Mouse (Mus musculus): ENCODE data around the gene Dnaic1. TPM values are rescaled to one million over a fixed set of nuclear protein-coding genes. Genes with fewer than 3 reads are reported as not detected.

Gene Dnaic1
- polyA plus RNA-seq, 1 experiment from 2014 or later = 1.6 TPM

DNA sequence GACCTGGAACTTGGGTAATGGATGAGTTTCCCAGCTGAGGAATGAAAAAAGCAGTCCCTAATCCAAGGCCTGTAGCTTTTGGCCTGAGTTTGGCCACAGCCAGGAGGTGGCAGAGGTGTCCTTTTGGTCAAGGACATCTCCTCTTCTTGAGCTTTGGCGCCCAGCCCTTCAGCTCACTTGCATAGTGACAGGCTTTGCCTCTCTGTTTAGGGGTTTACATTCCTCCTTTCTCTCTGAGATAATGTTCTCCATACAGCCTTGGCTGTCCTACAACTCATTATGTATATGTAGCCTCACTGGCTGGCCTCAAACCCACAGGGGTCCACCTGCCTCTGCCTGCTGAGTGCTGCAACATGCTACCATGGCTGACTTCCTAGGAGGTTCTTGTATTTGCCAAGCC, 22.5 kb upstream of the Dnaic1 start:
- WGBS = 79% methylated on average over 1 of the region's 1 CpGs
- no peak for DNase-seq (ENCODE audit: low spot score)
- no peak overlapping the region for H3K4me3 ChIP-seq

DNA sequence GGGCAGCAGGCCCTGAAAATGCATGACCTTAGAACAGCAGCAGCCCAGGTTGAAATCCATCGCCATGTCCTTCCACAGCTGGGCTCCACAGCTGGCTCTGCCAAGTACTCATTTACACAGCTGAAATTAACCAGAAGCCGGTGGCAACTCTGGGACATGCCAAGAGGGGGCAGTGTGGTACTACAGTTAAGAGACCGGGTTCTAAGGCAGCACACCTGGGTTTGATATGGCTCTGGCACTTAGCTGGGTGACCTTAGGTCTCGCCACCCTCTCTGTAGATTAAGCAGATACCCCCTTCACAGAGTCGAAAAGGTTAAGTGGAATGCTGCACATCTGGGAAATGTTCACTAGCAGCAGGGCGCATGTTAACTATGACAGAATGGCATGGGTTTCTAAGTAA, 17.0 kb upstream of the Dnaic1 start:
- H3K4me1 ChIP-seq = peaks cover 24% of the 10 kb centered on the region
- no peak overlapping the region for H3K27ac ChIP-seq (replicated peaks)
- H3K9me3 ChIP-seq (replicated peaks) = no peaks in the 10 kb centered on the region
- WGBS = 42% methylated on average over 6 of the region's 6 CpGs
- H3K36me3 ChIP-seq = no peaks in the 10 kb centered on the region
- DNase-seq (ENCODE audit: low spot score) = peak; percentile 73
- H3K27me3 ChIP-seq (ENCODE audit: low read depth, poor library complexity, severe bottlenecking) = no peaks in the 10 kb centered on the region
- no peak overlapping the region for H3K4me3 ChIP-seq

More for the DNA sequence above, 22.5 kb upstream of the Dnaic1 start:
- Histone ChIP-seq H3K27me3 (ENCODE audit: low read depth, poor library complexity, severe bottlenecking) (no peaks in the 10 kb centered on the region), H3K36me3 (no peaks in the 10 kb centered on the region), H3K27ac (replicated peaks) (no peak overlapping the region), H3K9me3 (replicated peaks) (no peaks in the 10 kb centered on the region), H3K4me1 (peaks cover 33% of the 10 kb centered on the region)

DNA sequence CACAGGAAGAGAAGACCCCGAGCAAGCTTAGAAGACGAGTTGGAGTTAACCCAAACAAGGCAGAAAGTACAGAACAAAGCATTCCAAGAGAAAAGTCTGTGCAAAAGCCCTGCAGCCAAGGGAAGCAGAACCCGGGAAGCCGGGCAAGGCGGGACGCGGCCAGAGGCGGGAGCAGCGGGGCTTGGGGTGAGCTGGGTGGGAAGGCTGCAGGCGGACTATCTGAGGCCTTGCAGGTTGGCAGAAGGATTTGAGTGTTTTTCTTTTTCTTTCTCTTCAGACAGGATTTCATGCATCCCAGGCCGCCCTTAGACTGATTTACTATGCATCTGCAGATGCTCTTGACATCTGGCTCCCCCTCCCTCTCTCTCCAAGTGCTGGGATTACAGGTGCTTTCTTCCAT, 16.5 kb upstream of the Dnaic1 start:
- WGBS = 72% methylated on average over 11 of the region's 11 CpGs
- Histone ChIP-seq H3K27ac (replicated peaks) (no peak overlapping the region; the same call in 1 of the 2 replicates), H3K9me3 (replicated peaks) (no peaks in the 10 kb centered on the region), H3K4me3 (no peak overlapping the region), H3K27me3 (ENCODE audit: low read depth, poor library complexity, severe bottlenecking) (no peaks in the 10 kb centered on the region), H3K36me3 (no peaks in the 10 kb centered on the region), H3K4me1 (peaks cover 24% of the 10 kb centered on the region)
- no peak for DNase-seq (ENCODE audit: low spot score)

DNA sequence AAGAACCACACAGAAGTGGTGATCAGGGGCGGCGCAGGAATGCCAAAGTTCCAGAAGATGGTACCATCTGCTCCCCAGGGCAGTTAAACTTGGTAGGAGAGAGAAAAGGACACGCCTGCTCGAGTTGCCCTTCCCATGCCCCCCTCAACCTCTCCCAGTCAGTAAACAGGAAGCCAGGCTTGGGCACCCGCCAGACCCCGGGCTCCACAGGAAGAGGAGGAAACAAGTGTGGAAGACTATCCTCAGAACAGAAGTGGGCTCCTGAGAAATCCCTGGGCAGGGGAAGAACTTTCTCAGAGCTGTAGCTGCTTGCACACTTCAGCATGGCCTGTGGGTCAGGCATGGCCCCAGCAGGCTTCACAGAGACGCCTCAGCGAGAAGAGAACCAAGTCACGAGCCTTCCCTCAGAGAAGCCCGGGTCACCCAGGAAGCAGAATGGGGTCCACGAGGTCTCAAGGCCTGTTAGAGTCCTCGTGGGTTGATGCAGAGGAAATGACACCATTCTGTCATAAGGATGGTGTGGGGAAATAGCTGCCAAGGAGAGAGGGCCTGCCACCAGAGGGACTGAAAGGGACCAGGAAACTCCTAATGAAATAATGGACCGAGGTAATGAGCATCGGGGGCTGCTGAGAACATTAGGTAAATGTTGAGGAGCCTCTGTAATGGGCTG, 14.4 kb upstream of the Dnaic1 start:
- Histone ChIP-seq H3K9me3 (replicated peaks) (no peaks in the 10 kb centered on the region), H3K4me3 (no peak overlapping the region), H3K27ac (replicated peaks) (peak overlapping the region; percentile 55; the same call in 1 of the 2 replicates), H3K27me3 (ENCODE audit: low read depth, poor library complexity, severe bottlenecking) (no peaks in the 10 kb centered on the region), H3K36me3 (no peaks in the 10 kb centered on the region), H3K4me1 (peaks cover 24% of the 10 kb centered on the region)
- no peak for DNase-seq (ENCODE audit: low spot score)
- WGBS = 85% methylated on average over 14 of the region's 14 CpGs

DNA sequence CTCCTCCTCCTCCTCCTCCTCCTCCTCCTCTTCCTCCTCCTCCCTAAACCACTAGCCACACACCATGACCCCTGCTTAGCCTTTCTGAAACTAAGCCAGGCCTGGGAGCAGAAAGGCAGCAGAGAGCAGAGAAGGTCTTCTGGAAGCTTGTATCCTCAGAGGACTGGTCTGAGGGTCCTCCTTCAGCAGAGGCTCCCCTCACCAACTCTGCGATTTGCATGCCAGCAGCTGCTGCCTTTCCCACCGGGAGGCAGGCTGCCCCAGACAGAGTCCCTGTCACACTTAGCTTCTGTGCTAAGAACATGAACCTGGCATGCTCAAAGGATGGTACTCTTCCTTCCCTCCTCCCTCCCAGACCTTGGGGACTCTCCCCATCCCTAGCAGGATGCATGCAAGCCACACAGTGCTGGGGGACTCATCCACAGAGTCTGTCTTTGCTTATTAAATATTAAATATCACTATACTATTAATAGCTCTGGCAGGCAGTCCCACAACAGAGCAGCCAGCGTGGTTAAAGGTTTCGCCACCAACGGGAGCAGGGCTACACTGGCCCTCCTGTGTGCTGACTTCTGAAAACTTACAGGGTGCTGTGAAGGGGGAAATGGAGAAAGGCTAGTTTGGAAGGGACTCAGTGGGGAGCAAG, 13.1 kb upstream of the Dnaic1 start:
- Histone ChIP-seq H3K4me3 (no peak overlapping the region), H3K9me3 (replicated peaks) (no peaks in the 10 kb centered on the region), H3K36me3 (no peaks in the 10 kb centered on the region), H3K27me3 (ENCODE audit: low read depth, poor library complexity, severe bottlenecking) (no peaks in the 10 kb centered on the region), H3K27ac (replicated peaks) (peak overlapping the region; percentile 58), H3K4me1 (peaks cover 24% of the 10 kb centered on the region)
- WGBS = 62% methylated on average over 5 of the region's 5 CpGs
- DNase-seq (ENCODE audit: low spot score) = no peak

DNA sequence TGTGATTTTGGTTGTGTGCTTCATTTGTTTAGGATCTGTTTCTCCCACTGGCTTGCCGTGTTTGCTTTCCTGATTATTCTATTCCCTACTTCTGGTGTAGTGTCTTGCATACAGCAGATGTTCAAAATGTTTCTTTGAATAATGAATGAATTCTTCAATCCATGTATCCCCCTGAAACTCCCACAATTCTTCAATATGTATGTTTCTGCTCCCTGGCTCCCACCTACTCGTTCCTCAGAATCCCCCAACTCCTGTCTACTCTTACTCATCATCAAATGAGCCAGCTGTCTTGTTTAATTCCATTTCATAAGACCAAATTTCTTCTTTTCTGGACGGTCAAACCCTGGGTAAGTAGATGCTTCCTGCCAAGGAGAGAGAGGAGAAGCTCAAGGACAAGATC, 12.5 kb upstream of the Dnaic1 start:
- WGBS = 82% methylated on average over 3 of the region's 3 CpGs
- no peak for DNase-seq (ENCODE audit: low spot score)
- Histone ChIP-seq H3K9me3 (replicated peaks) (no peaks in the 10 kb centered on the region), H3K27me3 (ENCODE audit: low read depth, poor library complexity, severe bottlenecking) (no peaks in the 10 kb centered on the region), H3K27ac (replicated peaks) (no peak overlapping the region), H3K36me3 (no peaks in the 10 kb centered on the region), H3K4me3 (no peak overlapping the region), H3K4me1 (peaks cover 24% of the 10 kb centered on the region)

DNA sequence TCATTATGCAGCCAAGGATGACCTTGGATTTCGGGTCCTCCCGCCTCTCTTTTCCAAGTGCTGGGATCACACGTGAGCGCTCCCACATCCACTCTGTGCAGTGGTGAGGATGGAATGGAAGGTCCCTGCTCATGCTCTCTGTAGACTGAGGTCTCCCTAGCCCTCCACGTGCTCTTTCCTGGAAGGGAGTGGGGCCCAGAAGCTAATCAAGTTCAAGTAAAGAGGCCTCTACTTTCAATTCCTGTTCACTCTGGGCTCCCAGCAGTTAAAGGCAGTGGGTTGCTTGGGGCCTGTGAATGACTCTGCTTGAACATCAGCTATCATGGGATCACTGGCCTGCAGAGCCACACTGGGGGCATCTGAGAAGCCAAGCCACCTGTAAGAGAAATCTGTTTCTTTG, 6.3 kb upstream of the Dnaic1 start:
- WGBS = 88% methylated on average over 5 of the region's 5 CpGs
- H3K9me3 ChIP-seq (replicated peaks) = no peaks in the 10 kb centered on the region
- H3K4me1 ChIP-seq = peaks cover 23% of the 10 kb centered on the region

DNA sequence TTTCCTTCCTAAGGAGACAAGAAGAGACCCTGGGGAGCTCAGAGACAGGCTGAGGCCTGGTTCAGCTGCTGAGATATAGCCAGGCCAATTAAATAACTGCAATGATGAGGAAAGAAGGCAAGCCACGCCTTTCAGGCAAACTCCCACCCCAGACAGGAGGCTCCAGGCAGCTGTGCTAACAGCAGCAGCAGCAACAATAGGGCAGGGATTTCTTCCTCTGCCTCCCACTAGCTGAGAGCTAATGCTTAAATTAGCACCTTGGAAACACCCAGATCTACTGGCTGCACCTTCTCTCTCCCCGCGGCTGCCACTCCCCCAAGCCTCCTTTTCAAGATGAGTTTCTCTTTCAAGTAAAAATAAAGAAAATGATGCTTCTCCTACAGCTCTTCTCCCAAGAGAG, 3.5 kb upstream of the Dnaic1 start:
- H3K27ac ChIP-seq (replicated peaks) = peak overlapping the region; percentile 35
- DNase-seq (ENCODE audit: low spot score) = no peak
- H3K36me3 ChIP-seq = peaks cover 6% of the 10 kb centered on the region; the same call in 1 of the 2 replicates
- no peak overlapping the region for H3K4me3 ChIP-seq
- no peaks in the 10 kb centered on the region for H3K9me3 ChIP-seq (replicated peaks)
- peaks cover 26% of the 10 kb centered on the region for H3K27me3 ChIP-seq (ENCODE audit: low read depth, poor library complexity, severe bottlenecking)
- WGBS = 6% methylated on average over 3 of the region's 3 CpGs
- peaks cover 39% of the 10 kb centered on the region for H3K4me1 ChIP-seq

More for the DNA sequence above, 6.3 kb upstream of the Dnaic1 start:
- Histone ChIP-seq H3K36me3 (peaks cover 6% of the 10 kb centered on the region; the same call in 1 of the 2 replicates), H3K27ac (replicated peaks) (no peak overlapping the region), H3K27me3 (ENCODE audit: low read depth, poor library complexity, severe bottlenecking) (peaks cover 14% of the 10 kb centered on the region), H3K4me3 (no peak overlapping the region)
- DNase-seq (ENCODE audit: low spot score) = no peak

DNA sequence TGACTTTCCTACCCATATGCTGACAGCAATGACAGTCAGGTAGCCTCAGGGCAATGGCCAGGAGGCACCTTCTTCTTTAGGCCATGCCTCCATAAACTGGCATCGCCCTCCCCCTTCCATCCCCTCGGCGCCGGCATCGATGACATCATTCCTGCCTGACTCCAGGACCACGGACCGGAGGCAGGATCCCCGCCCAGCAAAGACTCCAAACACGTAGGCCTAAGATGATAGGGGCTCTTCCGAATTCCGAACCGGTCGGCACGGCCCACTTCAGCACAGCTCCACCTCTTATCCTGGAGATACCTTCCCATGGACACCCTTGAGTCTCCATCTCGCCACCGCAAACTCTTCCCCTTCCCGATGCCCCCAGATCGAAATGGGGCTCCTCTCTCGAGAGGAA, 1.3 kb upstream of the Dnaic1 start:
- peak overlapping the region; percentile 80 for H3K4me3 ChIP-seq
- H3K9me3 ChIP-seq (replicated peaks) = no peaks in the 10 kb centered on the region
- peak overlapping the region; percentile 88 for H3K27ac ChIP-seq (replicated peaks)
- peaks cover 36% of the 10 kb centered on the region for H3K27me3 ChIP-seq (ENCODE audit: low read depth, poor library complexity, severe bottlenecking)
- H3K4me1 ChIP-seq = peaks cover 39% of the 10 kb centered on the region
- WGBS = 5% methylated on average over 19 of the region's 19 CpGs
- peak; percentile 37 for DNase-seq (ENCODE audit: low spot score)
- 0 out of 2 replicates have a peak, but pooled peaks cover 4% of the 10 kb centered on the region for H3K36me3 ChIP-seq

DNA sequence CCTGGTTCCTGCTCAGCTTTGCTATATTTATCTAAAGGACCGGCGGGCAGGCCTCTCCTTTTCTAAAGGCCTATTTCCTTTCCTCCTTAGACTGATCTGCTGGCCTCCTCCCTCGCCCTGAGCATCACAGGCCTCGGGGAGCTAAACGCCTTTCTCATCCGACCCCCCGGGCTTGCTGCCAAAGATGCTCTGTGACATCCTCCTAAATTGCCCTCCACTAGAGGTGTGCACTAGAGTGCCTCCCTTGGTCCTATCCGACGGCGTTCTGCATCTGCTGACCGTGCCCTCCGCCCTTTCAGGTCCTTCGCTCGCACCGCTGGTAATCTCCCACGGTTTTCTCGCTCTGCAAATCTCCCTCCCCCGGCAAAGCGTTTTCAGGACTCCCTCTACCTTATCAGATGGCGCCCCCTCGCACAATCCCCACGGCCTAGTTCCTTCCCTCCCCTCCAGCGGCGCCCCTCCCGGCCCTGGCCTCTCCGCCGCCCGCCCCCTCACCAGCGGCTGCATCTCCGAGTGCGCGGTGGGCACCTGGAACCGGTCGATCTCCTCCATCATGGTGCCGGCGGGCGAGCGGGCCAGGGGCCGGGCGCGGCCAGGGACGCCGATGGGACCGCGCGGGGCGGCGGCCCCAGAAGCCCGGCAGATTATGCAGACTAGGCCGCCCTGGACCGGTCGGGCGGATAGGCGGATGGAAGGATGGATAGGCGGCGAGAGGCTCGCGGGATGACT, 729 bp upstream of the Dnaic1 start:
- peak overlapping the region; percentile 88 for H3K27ac ChIP-seq (replicated peaks)
- peaks cover 36% of the 10 kb centered on the region for H3K27me3 ChIP-seq (ENCODE audit: low read depth, poor library complexity, severe bottlenecking)
- H3K4me1 ChIP-seq = peaks cover 39% of the 10 kb centered on the region
- H3K9me3 ChIP-seq (replicated peaks) = no peaks in the 10 kb centered on the region
- DNase-seq (ENCODE audit: low spot score) = no peak
- H3K4me3 ChIP-seq = peak overlapping the region; percentile 80
- H3K36me3 ChIP-seq = no peaks in the 10 kb centered on the region
- under 1% methylated on average over 56 of the region's 58 CpGs for WGBS

DNA sequence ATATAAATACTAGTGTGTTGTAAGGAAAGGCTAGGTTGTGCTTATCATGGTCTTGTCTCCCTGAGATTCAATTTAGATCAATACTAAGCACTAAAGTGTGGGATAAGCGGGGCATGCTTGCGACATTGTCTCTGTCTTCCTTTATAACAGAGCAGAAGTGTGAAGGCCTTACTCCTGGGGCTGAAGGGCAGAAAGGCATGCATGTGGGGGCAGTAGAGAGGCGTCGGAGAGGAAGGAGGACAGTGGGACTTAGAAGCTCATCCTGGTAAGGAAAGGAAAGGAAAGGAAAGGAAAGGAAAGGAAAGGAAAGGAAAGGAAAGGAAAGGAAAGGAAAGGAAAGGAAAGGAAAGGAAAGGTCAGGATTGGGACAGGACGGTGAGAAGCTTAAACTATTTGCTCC, 1.9 kb downstream of the Dnaic1 start:
- Histone ChIP-seq H3K9me3 (replicated peaks) (no peaks in the 10 kb centered on the region), H3K4me3 (no peak overlapping the region), H3K27ac (replicated peaks) (no peak overlapping the region), H3K36me3 (no peaks in the 10 kb centered on the region), H3K4me1 (peaks cover 37% of the 10 kb centered on the region), H3K27me3 (ENCODE audit: low read depth, poor library complexity, severe bottlenecking) (peaks cover 36% of the 10 kb centered on the region)
- DNase-seq (ENCODE audit: low spot score) = no peak
- 25% methylated on average over 5 of the region's 5 CpGs for WGBS

DNA sequence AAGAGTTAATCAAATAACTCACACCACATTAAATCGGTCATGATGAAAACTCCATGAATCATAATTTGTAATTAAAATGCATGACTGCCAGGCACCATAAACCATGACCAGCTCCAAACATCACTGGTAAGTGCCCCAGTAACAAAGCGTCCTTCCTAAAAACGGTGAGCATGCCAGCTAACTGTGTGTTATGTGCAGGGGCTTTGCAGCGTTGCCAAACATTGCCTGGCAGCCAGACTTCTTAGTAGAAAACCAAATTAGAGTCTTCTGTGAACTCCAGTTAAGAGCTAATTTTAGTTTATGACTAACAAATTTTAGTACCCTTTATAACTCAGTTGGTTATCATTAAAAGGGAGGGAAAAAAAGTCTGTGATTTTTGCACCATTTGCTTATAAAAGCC, 3.9 kb downstream of the Dnaic1 start:
- H3K27me3 ChIP-seq (ENCODE audit: low read depth, poor library complexity, severe bottlenecking) = peaks cover 21% of the 10 kb centered on the region
- peaks cover 30% of the 10 kb centered on the region for H3K4me1 ChIP-seq
- no peaks in the 10 kb centered on the region for H3K9me3 ChIP-seq (replicated peaks)
- no peak for DNase-seq (ENCODE audit: low spot score)
- H3K27ac ChIP-seq (replicated peaks) = no peak overlapping the region
- H3K36me3 ChIP-seq = no peaks in the 10 kb centered on the region
- 72% methylated on average over 4 of the region's 4 CpGs for WGBS
- H3K4me3 ChIP-seq = no peak overlapping the region

DNA sequence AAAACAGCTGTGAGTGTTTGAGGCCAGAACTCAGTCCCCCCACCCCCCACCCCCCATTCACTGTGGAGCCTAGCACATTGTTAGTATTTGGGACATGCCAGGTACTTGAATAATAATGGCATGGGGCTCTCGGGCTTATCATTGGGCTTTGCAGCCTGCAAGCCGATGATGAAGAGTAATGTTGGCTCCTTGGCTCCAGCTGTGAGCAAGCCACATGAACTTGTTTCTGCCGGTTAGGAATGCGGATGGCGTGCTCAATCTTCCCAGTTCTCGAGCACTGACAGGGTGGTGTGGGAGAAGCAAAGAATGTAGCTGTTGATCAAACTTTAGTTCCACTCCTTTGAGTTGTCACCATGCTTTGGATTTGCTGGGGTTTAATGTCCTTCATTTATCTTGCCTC, 6.3 kb downstream of the Dnaic1 start:
- H3K9me3 ChIP-seq (replicated peaks) = no peaks in the 10 kb centered on the region
- no peak overlapping the region for H3K4me3 ChIP-seq
- no peak for DNase-seq (ENCODE audit: low spot score)
- no peaks in the 10 kb centered on the region for H3K36me3 ChIP-seq
- H3K4me1 ChIP-seq = peaks cover 16% of the 10 kb centered on the region
- peaks cover 12% of the 10 kb centered on the region for H3K27me3 ChIP-seq (ENCODE audit: low read depth, poor library complexity, severe bottlenecking)
- no peak overlapping the region for H3K27ac ChIP-seq (replicated peaks)
- WGBS = 63% methylated on average over 6 of the region's 6 CpGs

All from midbrain, embryonic 10.5 days (tissue).